ENCODE assay signal across 8 mouse cellular contexts in genomic region chr2:60171786-60172530, GRCm38 (mm10). TPM values are rescaled to one million over a fixed set of nuclear protein-coding genes. Genes with fewer than 3 reads are reported as not detected.
A peak's percentile ranks its signal among the peaks of the same experiment; 100 is the strongest.
DNase-seq lines count a peak whose midpoint lies in the region; ATAC-seq and TF ChIP-seq lines count a peak whose summit lies in the region.

No protein-coding gene starts in this region.

- H3K4me1 ChIP-seq in hindbrain, embryonic 13.5 days (replicated peaks): no peaks in the 10 kb centered on the region
- no peaks in the 10 kb centered on the region for H3K4me1 ChIP-seq in hindbrain, embryonic 11.5 days (replicated peaks; ENCODE audit: control insufficient read depth, insufficient read depth, low read length)

- H3K27me3 ChIP-seq in myocyte (ENCODE audit: control insufficient read depth, insufficient read depth, insufficient read length): no peaks in the 10 kb centered on the region
- no peaks in the 10 kb centered on the region for H3K27me3 ChIP-seq in hindbrain, embryonic 13.5 days
- no peaks in the 10 kb centered on the region for H3K27me3 ChIP-seq in hindbrain, embryonic 11.5 days (ENCODE audit: control insufficient read depth, insufficient read depth, low read length)

- peak; percentile 8 to 23 for DNase-seq in layer of hippocampus, adult 18-20 months (ENCODE audit: low spot score in 2 of 2)
- DNase-seq in layer of hippocampus, postnatal 36 days: no peak
- DNase-seq in NIH3T3 (ENCODE audit: low read depth): peak; percentile 91
- DNase-seq in cerebellum, adult 9-10 months: peak; percentile 22
- peak; percentile 53 for DNase-seq in kidney, postnatal 14 days
- no peak for DNase-seq in hindbrain, embryonic 11.5 days (ENCODE audit: low spot score)

- no peaks in the 10 kb centered on the region for H3K9me3 ChIP-seq in hindbrain, embryonic 13.5 days
- H3K9me3 ChIP-seq in hindbrain, embryonic 11.5 days (ENCODE audit: control insufficient read depth, low read length): no peaks in the 10 kb centered on the region

- H3ac ChIP-seq in myocyte (ENCODE audit: control insufficient read depth, insufficient read length): no peak overlapping the region

- no peaks in the 10 kb centered on the region for H3K79me2 ChIP-seq in myocyte (ENCODE audit: control insufficient read depth, insufficient read depth)

- WGBS in hindbrain, embryonic 13.5 days: 77% methylated on average over 7 of the region's 7 CpGs
- WGBS in hindbrain, embryonic 11.5 days: 83% methylated on average over 7 of the region's 7 CpGs

- no peak overlapping the region for H3K4me3 ChIP-seq in myocyte
- H3K4me3 ChIP-seq in hindbrain, embryonic 13.5 days: no peak overlapping the region
- H3K4me3 ChIP-seq in hindbrain, embryonic 11.5 days (ENCODE audit: low read depth, low read length): no peak overlapping the region

- no peaks in the 10 kb centered on the region for H3K36me3 ChIP-seq in myocyte (ENCODE audit: control insufficient read depth, insufficient read depth)
- H3K36me3 ChIP-seq in hindbrain, embryonic 13.5 days: no peaks in the 10 kb centered on the region
- H3K36me3 ChIP-seq in hindbrain, embryonic 11.5 days (ENCODE audit: control insufficient read depth, insufficient read depth, low read length): no peaks in the 10 kb centered on the region

- no peak overlapping the region for H3K4me2 ChIP-seq in myocyte (ENCODE audit: low read depth)
- no peak overlapping the region for H3K4me2 ChIP-seq in hindbrain, embryonic 13.5 days
- H3K4me2 ChIP-seq in hindbrain, embryonic 11.5 days (replicated peaks; ENCODE audit: low read depth, low read length): no peak overlapping the region

- H3K9ac ChIP-seq in hindbrain, embryonic 13.5 days: no peak overlapping the region
- no peak overlapping the region for H3K9ac ChIP-seq in hindbrain, embryonic 11.5 days (ENCODE audit: low read depth, low read length)

- no peak for ATAC-seq in hindbrain, embryonic 13.5 days (ENCODE audit: low FRiP score)
- no peak for ATAC-seq in hindbrain, embryonic 11.5 days (ENCODE audit: low FRiP score)

- no peak for TF ChIP-seq POLR2A in myocyte (IDR thresholded peaks at IDR 0.05; ENCODE audit: insufficient read length, low read depth)

- no peak overlapping the region for H3K27ac ChIP-seq in hindbrain, embryonic 13.5 days
- H3K27ac ChIP-seq in hindbrain, embryonic 11.5 days (ENCODE audit: low read depth, low read length): no peak overlapping the region

TF ChIP-seq in myocyte, 11 proteins besides CTCF, POLR2A, EP300 and RAD21:
- TF ChIP-seq SRF (IDR thresholded peaks at IDR 0.05; ENCODE audit: control insufficient read depth, insufficient read length, low read depth) (peak; percentile 23), TCF12 (IDR thresholded peaks at IDR 0.05; ENCODE audit: insufficient read depth, poor library complexity, severe bottlenecking) (no peak)

RNA-seq across cellular contexts. Expression of gene Baz2b, which starts 37.7 kb away (rescaled TPM):
- total RNA-seq in layer of hippocampus, adult 18-20 months (2021): 10 to 100 TPM; 50.7 to 62.7 TPM
- total RNA-seq in layer of hippocampus, postnatal 36 days (2021): 10 to 100 TPM; 52.3 to 66.6 TPM
- polyA plus RNA-seq in myocyte (2012; fragmentation: generic; extraction: Trizol): 11.8 TPM
- polyA plus RNA-seq in hindbrain, embryonic 13.5 days (2015; fragmentation: Nextera tagmentation; extraction: Ambion mirVana): 96.8 and 105 TPM in 2 replicates
- polyA plus RNA-seq in hindbrain, embryonic 11.5 days (2014; fragmentation: Nextera tagmentation; extraction: Ambion mirVana): 78.6 and 108 TPM in 2 replicates

RNA-seq across cellular contexts. Expression of gene March7, which starts 37.7 kb away (rescaled TPM):
- total RNA-seq in layer of hippocampus, adult 18-20 months (2021): 10 to 100 TPM; 54.4 to 57.7 TPM
- 10 to 100 TPM; 62.5 to 69.9 TPM for total RNA-seq in layer of hippocampus, postnatal 36 days (2021)
- 9.8 TPM for polyA plus RNA-seq in myocyte (2012; fragmentation: generic; extraction: Trizol)
- 98.9 and 101 TPM in 2 replicates for polyA plus RNA-seq in hindbrain, embryonic 13.5 days (2015; fragmentation: Nextera tagmentation; extraction: Ambion mirVana)
- polyA plus RNA-seq in hindbrain, embryonic 11.5 days (2014; fragmentation: Nextera tagmentation; extraction: Ambion mirVana): 79.6 and 88.5 TPM in 2 replicates

Comparison
In these comparisons a context has a peak if more than half of its experiments do, and no peak if none do; other contexts are left out.
1. DNase-seq: peak in layer of hippocampus, adult 18-20 months (2 of 2), NIH3T3 (single experiment), cerebellum, adult 9-10 months (single experiment) and kidney, postnatal 14 days (single experiment); none in layer of hippocampus, postnatal 36 days (0 of 2) and hindbrain, embryonic 11.5 days (single experiment).